Mouse (Mus musculus) stomach, embryonic 15.5 days (tissue): ENCODE results near the gene B230217C12Rik. TPM values are rescaled to one million over a fixed set of nuclear protein-coding genes. Genes with fewer than 3 reads are reported as not detected.
"Not testable (repeated sequence)": the region's sequence is repeated elsewhere in the genome, so short reads cannot be mapped to it uniquely, and the experiment has no call there.

Source experiments
- ATAC-seq: fragments of 200-750 bp; cut with Nextera tagmentation; 2 replicates; pipeline ENCODE4 v1.8.0; 2017; ENCODE audit warnings: low read depth, moderate number of reproducible peaks, moderate TSS enrichment; ENCODE audit not compliant: insufficient read depth, low FRiP score
- H3K27ac ChIP-seq: fragments of 300-500 bp; sonication (generic); 2 replicates; pipeline ENCODE4 v1.5.1; 2015; ENCODE audit warnings: mild to moderate bottlenecking, inconsistent platforms
- H3K27me3 ChIP-seq: fragments of 300-500 bp; sonication (generic); replicated peaks from 2 replicates; pipeline ENCODE4 v1.6.1; 2015; ENCODE audit warnings: inconsistent platforms
- H3K36me3 ChIP-seq: fragments of 300-500 bp; sonication (generic); 2 replicates; pipeline ENCODE4 v1.6.1; 2015; ENCODE audit warnings: inconsistent platforms
- H3K4me1 ChIP-seq: fragments of 300-500 bp; sonication (generic); 2 replicates; pipeline ENCODE4 v1.6.1; 2015; ENCODE audit warnings: inconsistent platforms
- H3K4me2 ChIP-seq: fragments of 300-500 bp; sonication (generic); 2 replicates; pipeline ENCODE4 v1.6.1; 2015; ENCODE audit warnings: mild to moderate bottlenecking, inconsistent platforms
- H3K4me3 ChIP-seq: fragments of 300-500 bp; sonication (generic); replicated peaks from 2 replicates; pipeline ENCODE4 v1.5.1; 2015; ENCODE audit warnings: inconsistent platforms
- H3K9ac ChIP-seq: fragments of 300-500 bp; sonication (generic); 2 replicates; pipeline ENCODE4 v1.6.1; 2015; ENCODE audit warnings: inconsistent platforms
- H3K9me3 ChIP-seq: fragments of 300-500 bp; sonication (generic); 2 replicates; pipeline ENCODE4 v1.6.1; 2016; ENCODE audit warnings: inconsistent platforms
- WGBS: fragments of 180-500 bp; shearing (Covaris S2); methylation state at CpG from one replicate; pipeline ENCODE4 v1.1.7; 2015; 5-methylcytosine and 5-hydroxymethylcytosine counted together
- polyA plus RNA-seq: library from polyadenylated mRNA; unstranded; fragments of >200 nt; fragmentation: Nextera tagmentation; extraction: Ambion mirVana; gene quantifications from 2 replicates; pipeline ENCODE4 v1.2.1, GENCODE M21; 2015

The B230217C12Rik gene
- polyA plus RNA-seq, 1 experiment from 2014 or later, result 4.0 TPM

GRCm38 (mm10) chr11:97829365-97829764 lies 11.2 kb upstream of the B230217C12Rik start:
- 82% methylated on average over 7 of the region's 7 CpGs for WGBS
- ATAC-seq, result no peak
- Histone ChIP-seq H3K9me3 (no peaks in the 10 kb centered on the region), H3K4me2 (no peak overlapping the region), H3K36me3 (peaks cover 43% of the 10 kb centered on the region), H3K9ac (no peak overlapping the region), H3K27me3 (no peaks in the 10 kb centered on the region), H3K27ac (no peak overlapping the region), H3K4me3 (no peak overlapping the region), H3K4me1 (peaks cover 12% of the 10 kb centered on the region; the same call in 1 of the 2 replicates)

- Histone ChIP-seq H3K4me2 (no peak overlapping the region), H3K27ac (no peak overlapping the region), H3K36me3 (peaks cover 45% of the 10 kb centered on the region), H3K9ac (no peak overlapping the region), H3K9me3 (no peaks in the 10 kb centered on the region), H3K4me1 (peaks cover 8% of the 10 kb centered on the region; the same call in 1 of the 2 replicates), H3K4me3 (no peak overlapping the region), H3K27me3 (no peaks in the 10 kb centered on the region)
- 76% methylated on average over 12 of the region's 12 CpGs for WGBS
- ATAC-seq, result no peak
Observed at GRCm38 (mm10) chr11:97829913-97830476, 10.6 kb upstream of the B230217C12Rik start.

GRCm38 (mm10) chr11:97830501-97830900 lies 10.1 kb upstream of the B230217C12Rik start:
- 79% methylated on average over 6 of the region's 6 CpGs for WGBS
- no peak overlapping the region for H3K27ac ChIP-seq
- H3K9ac ChIP-seq, result no peak overlapping the region
- no peaks in the 10 kb centered on the region for H3K9me3 ChIP-seq
- 0 out of 2 replicates have a peak, but pooled peaks cover 3% of the 10 kb centered on the region for H3K4me1 ChIP-seq
- H3K4me3 ChIP-seq, result no peak overlapping the region
- H3K4me2 ChIP-seq, result no peak overlapping the region
- peaks cover 43% of the 10 kb centered on the region for H3K36me3 ChIP-seq
- no peak for ATAC-seq
- H3K27me3 ChIP-seq, result no peaks in the 10 kb centered on the region

GRCm38 (mm10) chr11:97832001-97832400 lies 8.6 kb upstream of the B230217C12Rik start:
- no peaks in the 10 kb centered on the region for H3K4me1 ChIP-seq
- H3K27me3 ChIP-seq, result no peaks in the 10 kb centered on the region
- no peak overlapping the region for H3K4me3 ChIP-seq
- no peak overlapping the region for H3K4me2 ChIP-seq
- H3K27ac ChIP-seq, result 0 out of 2 replicates have a peak overlapping the region, but pooled peaks have one; percentile 33
- ATAC-seq, result no peak
- WGBS, result 77% methylated on average over 11 of the region's 11 CpGs
- H3K9ac ChIP-seq, result no peak overlapping the region
- H3K36me3 ChIP-seq, result peaks cover 45% of the 10 kb centered on the region
- no peaks in the 10 kb centered on the region for H3K9me3 ChIP-seq

- no peaks in the 10 kb centered on the region for H3K4me1 ChIP-seq
- WGBS, result 79% methylated on average over 15 of the region's 15 CpGs
- no peaks in the 10 kb centered on the region for H3K27me3 ChIP-seq
- no peak for ATAC-seq
- no peak overlapping the region for H3K9ac ChIP-seq
- H3K27ac ChIP-seq, result no peak overlapping the region
- no peak overlapping the region for H3K4me2 ChIP-seq
- no peak overlapping the region for H3K4me3 ChIP-seq
- peaks cover 49% of the 10 kb centered on the region for H3K36me3 ChIP-seq
- no peaks in the 10 kb centered on the region for H3K9me3 ChIP-seq
Observed at GRCm38 (mm10) chr11:97833352-97833751, 7.2 kb upstream of the B230217C12Rik start.

- no peak overlapping the region for H3K4me2 ChIP-seq
- WGBS, result 50% methylated on average over 8 of the region's 8 CpGs
- ATAC-seq, result no peak
- H3K27me3 ChIP-seq, result no peaks in the 10 kb centered on the region
- no peak overlapping the region for H3K27ac ChIP-seq
- H3K4me3 ChIP-seq, result no peak overlapping the region
- no peaks in the 10 kb centered on the region for H3K9me3 ChIP-seq
- peaks cover 6% of the 10 kb centered on the region; the same call in 1 of the 2 replicates for H3K4me1 ChIP-seq
- H3K36me3 ChIP-seq, result peaks cover 49% of the 10 kb centered on the region
- H3K9ac ChIP-seq, result no peak overlapping the region
Observed at GRCm38 (mm10) chr11:97836541-97836940, 4.0 kb upstream of the B230217C12Rik start.

GRCm38 (mm10) chr11:97837051-97837450 lies 3.5 kb upstream of the B230217C12Rik start:
- not testable (repeated sequence) for H3K27ac ChIP-seq, ATAC-seq, H3K9me3 ChIP-seq, H3K4me3 ChIP-seq, H3K27me3 ChIP-seq, H3K4me2 ChIP-seq, H3K4me1 ChIP-seq, H3K9ac ChIP-seq
- peaks cover 47% of the 10 kb centered on the region for H3K36me3 ChIP-seq
- 81% methylated on average over 9 of the region's 9 CpGs for WGBS

- no peak overlapping the region for H3K4me2 ChIP-seq
- peaks cover 42% of the 10 kb centered on the region for H3K36me3 ChIP-seq
- no peaks in the 10 kb centered on the region for H3K27me3 ChIP-seq
- no peak overlapping the region for H3K4me3 ChIP-seq
- peaks cover 6% of the 10 kb centered on the region; the same call in 1 of the 2 replicates for H3K4me1 ChIP-seq
- 67% methylated on average over 7 of the region's 7 CpGs for WGBS
- no peak overlapping the region for H3K27ac ChIP-seq
- H3K9ac ChIP-seq, result no peak overlapping the region
- no peak for ATAC-seq
- no peaks in the 10 kb centered on the region for H3K9me3 ChIP-seq
Observed at GRCm38 (mm10) chr11:97837641-97838149, 2.9 kb upstream of the B230217C12Rik start.

GRCm38 (mm10) chr11:97838779-97839440 lies 1.7 kb upstream of the B230217C12Rik start:
- peaks cover 32% of the 10 kb centered on the region for H3K36me3 ChIP-seq
- no peak overlapping the region for H3K4me3 ChIP-seq
- no peaks in the 10 kb centered on the region for H3K9me3 ChIP-seq
- H3K4me1 ChIP-seq, result peaks cover 6% of the 10 kb centered on the region; the same call in 1 of the 2 replicates
- ATAC-seq, result peak; percentile 16; the same call in 1 of the 2 replicates
- H3K27me3 ChIP-seq, result no peaks in the 10 kb centered on the region
- no peak overlapping the region for H3K27ac ChIP-seq
- no peak overlapping the region for H3K4me2 ChIP-seq
- H3K9ac ChIP-seq, result no peak overlapping the region
- WGBS, result 39% methylated on average over 10 of the region's 10 CpGs

GRCm38 (mm10) chr11:97839441-97840134 lies 992 bp upstream of the B230217C12Rik start:
- no peaks in the 10 kb centered on the region for H3K27me3 ChIP-seq
- H3K4me2 ChIP-seq, result no peak overlapping the region
- H3K4me3 ChIP-seq, result no peak overlapping the region
- no peak for ATAC-seq
- peaks cover 25% of the 10 kb centered on the region for H3K36me3 ChIP-seq
- no peak overlapping the region for H3K27ac ChIP-seq
- 55% methylated on average over 11 of the region's 11 CpGs for WGBS
- H3K9ac ChIP-seq, result no peak overlapping the region
- H3K4me1 ChIP-seq, result peaks cover 6% of the 10 kb centered on the region; the same call in 1 of the 2 replicates
- H3K9me3 ChIP-seq, result no peaks in the 10 kb centered on the region

GRCm38 (mm10) chr11:97840135-97840490 lies 467 bp upstream of the B230217C12Rik start:
- H3K36me3 ChIP-seq, result peaks cover 20% of the 10 kb centered on the region
- ATAC-seq, result no peak

More at GRCm38 (mm10) chr11:97840135-97840490, 467 bp upstream of the B230217C12Rik start:
- H3K27me3 ChIP-seq, result no peaks in the 10 kb centered on the region
- no peak overlapping the region for H3K4me3 ChIP-seq
- 64% methylated on average over 2 of the region's 2 CpGs for WGBS
- H3K27ac ChIP-seq, result peak overlapping the region; percentile 80; the same call in 1 of the 2 replicates
- peaks cover 6% of the 10 kb centered on the region; the same call in 1 of the 2 replicates for H3K4me1 ChIP-seq
- H3K9ac ChIP-seq, result no peak overlapping the region
- peak overlapping the region; percentile 70 for H3K4me2 ChIP-seq
- H3K9me3 ChIP-seq, result no peaks in the 10 kb centered on the region
